Mouse (Mus musculus): ENCODE results near the gene Zfhx3.

Gene Zfhx3

GRCm38 (mm10) chr8:108715416-108715948, 773.0 kb downstream of the Zfhx3 start:
- no peak for DNase-seq (ENCODE audit: low read depth, low spot score)

DNA sequence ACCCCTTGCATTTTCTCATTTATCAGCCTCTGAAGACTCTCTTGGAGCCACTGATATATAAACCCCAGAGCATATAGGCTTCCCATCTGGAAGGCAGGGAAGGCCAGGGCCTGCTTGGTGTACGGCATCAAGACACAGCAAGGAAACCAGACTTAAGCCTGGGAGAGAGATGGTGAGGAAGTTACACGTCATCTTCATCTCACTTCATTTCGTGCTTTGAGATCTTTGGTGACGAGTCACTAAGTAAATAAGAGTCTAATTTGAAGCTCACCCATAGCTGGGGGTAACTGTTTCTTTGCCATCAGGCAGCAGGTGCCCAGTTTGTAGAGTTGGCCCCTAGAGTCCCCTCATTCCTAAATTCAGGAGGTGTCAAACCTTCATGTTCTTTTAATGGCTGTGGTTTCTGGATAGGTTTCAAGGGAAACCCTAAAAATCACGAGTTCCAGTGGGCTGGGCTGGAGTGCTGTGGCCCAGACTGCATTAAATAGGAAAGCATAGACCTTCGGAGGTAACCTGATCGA, 773.9 kb downstream of the Zfhx3 start:
- no peak for DNase-seq (ENCODE audit: low read depth, low spot score)

DNA sequence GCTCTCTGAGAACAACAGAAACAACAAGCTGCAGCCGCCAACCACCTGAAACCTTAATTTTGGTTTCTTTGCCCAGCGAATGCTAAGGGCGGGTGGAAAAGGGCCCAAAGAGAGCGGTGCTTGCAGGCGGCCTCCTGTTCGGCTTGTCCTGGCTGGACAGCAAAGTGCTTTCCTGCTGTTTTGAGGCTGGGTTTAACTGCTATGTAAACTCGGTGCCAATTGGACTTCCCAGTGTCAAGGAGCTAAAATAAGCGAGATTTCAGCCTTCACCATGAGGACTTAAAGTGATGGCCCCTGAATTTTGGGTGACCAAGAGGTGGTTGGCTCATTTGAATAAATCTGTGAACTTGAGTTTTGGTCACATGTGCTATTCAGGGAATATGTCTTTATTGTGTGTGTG, 775.1 kb downstream of the Zfhx3 start:
- DNase-seq (ENCODE audit: low read depth, low spot score), result no peak

- no peak for DNase-seq (ENCODE audit: low read depth, low spot score)
Observed at GRCm38 (mm10) chr8:108718031-108718430, 775.6 kb downstream of the Zfhx3 start.

DNA sequence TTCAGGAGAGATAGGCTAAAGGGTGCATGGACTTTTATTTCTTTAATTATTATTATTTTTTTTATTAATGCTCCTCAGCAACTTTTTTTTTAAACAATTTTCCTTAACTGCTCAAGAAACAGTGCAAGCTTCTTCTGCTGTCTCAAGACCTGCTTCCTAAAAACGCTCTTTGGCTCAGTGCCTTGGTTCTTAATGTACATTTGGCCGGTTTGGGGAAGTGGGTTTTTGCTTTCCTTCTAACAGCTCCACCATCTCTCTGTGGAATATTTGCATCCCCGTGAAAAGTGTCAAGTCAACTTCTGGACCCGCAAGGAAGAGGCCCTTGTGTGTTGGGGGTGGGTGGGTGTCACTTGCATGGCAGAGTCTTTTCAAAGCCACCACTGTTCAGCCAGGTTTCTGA, 778.4 kb downstream of the Zfhx3 start:
- DNase-seq (ENCODE audit: low read depth, low spot score), result no peak

GRCm38 (mm10) chr8:108722671-108723513, 780.4 kb downstream of the Zfhx3 start:
- no peak for DNase-seq (ENCODE audit: low read depth, low spot score)

DNA sequence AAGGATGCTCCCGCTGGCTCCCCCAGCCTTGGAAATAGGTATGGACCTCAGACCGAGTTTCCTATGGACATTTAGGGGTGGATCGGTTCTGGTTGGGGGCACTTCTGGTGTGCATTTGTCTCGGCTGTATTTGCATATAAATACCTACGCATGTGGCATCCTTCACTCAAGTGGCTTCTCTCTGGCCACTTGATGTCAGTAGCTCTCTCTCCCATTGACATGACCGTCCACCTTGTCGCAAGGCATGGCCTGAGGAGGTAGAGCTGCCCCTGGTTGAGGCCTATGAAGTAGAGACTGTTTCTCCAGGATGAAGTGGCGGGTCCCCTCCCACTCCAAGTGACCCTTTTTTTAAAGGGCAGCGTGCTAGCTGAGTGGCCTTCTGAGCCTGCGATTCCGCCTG, 781.2 kb downstream of the Zfhx3 start:
- no peak for DNase-seq (ENCODE audit: low read depth, low spot score)

GRCm38 (mm10) chr8:108724818-108725506, 782.5 kb downstream of the Zfhx3 start:
- DNase-seq (ENCODE audit: low read depth, low spot score), result no peak

GRCm38 (mm10) chr8:108725631-108726030, 783.2 kb downstream of the Zfhx3 start:
- DNase-seq (ENCODE audit: low read depth, low spot score), result no peak

- DNase-seq (ENCODE audit: low read depth, low spot score), result no peak
Observed at GRCm38 (mm10) chr8:108726541-108727241, 784.2 kb downstream of the Zfhx3 start.

GRCm38 (mm10) chr8:108729169-108729568, 786.7 kb downstream of the Zfhx3 start:
- no peak for DNase-seq (ENCODE audit: low read depth, low spot score)

- no peak for DNase-seq (ENCODE audit: low read depth, low spot score)
Observed at GRCm38 (mm10) chr8:108729667-108730329, 787.4 kb downstream of the Zfhx3 start.

DNA sequence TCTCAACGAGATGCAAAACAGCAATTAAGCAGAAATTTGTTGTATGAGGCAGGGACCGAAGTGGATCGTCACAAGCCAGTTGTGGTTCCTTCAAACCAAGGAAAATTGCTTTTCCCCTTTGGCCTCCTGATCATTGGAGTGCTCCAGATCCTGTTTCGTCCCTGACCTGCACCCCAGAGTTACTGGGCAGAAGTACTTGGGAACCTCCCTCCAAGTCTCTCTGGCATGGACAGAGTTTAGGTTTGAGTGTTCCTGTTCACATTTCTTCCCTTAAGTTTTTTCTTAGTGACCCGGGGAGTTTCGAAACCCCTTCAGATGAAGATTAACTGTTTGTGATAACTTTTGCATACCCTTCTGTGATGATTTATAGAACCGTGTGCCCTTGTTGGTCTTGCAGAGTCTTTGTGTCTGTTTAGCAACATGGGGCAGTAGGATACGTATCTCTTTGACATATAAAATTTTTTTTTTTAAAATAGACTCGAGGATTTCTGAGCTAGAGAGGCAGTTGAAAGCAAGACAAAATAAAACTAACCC, 788.5 kb downstream of the Zfhx3 start:
- DNase-seq (ENCODE audit: low read depth, low spot score), result no peak

GRCm38 (mm10) chr8:108732500-108732899, 790.1 kb downstream of the Zfhx3 start:
- no peak for DNase-seq (ENCODE audit: low read depth, low spot score)

GRCm38 (mm10) chr8:108733385-108733784, 790.9 kb downstream of the Zfhx3 start:
- no peak for DNase-seq (ENCODE audit: low read depth, low spot score)

GRCm38 (mm10) chr8:108736442-108736841, 794.0 kb downstream of the Zfhx3 start:
- no peak for DNase-seq (ENCODE audit: low read depth, low spot score)

DNA sequence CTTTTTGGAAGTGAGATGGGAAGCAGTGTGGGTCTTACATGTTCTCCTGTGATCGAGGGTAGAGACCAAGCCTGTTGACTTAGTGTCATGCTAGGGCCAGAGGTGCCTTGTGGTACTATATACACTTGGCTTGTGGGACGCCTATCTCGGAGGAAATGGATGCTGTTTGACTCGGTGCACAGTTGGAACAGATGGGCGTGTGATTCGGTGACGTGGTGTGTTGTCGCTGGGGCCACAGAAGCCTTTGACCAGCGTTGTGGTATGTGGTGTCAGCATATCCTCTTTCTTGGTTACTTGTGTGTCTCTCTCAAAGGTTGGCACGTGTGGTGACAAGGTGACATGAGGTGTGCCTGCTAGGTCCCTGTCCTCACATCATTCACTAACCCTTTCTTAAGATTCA, 795.7 kb downstream of the Zfhx3 start:
- DNase-seq (ENCODE audit: low read depth, low spot score), result no peak

GRCm38 (mm10) chr8:108739517-108739916, 797.1 kb downstream of the Zfhx3 start:
- no peak for DNase-seq (ENCODE audit: low read depth, low spot score)

DNA sequence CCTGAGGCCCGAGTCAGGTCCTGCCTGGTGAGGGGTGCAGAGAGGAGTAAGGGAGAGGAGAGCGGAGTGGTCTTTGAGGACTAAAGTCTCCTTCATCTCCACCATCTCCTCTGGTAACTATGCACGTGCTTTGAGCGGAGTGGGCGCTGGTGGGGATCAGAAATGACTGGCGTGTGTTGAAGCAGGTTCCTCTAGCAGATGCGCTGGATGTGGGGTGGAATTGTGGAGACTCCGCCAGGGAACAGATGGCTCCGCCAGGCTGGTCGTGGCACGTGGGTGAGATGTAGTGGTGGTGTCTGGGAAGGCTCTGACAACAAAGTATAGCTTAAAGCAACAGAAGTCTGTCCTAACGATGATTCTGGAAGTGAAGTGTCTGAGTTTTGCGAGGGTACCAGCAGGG, 798.0 kb downstream of the Zfhx3 start:
- no peak for DNase-seq (ENCODE audit: low read depth, low spot score)

DNA sequence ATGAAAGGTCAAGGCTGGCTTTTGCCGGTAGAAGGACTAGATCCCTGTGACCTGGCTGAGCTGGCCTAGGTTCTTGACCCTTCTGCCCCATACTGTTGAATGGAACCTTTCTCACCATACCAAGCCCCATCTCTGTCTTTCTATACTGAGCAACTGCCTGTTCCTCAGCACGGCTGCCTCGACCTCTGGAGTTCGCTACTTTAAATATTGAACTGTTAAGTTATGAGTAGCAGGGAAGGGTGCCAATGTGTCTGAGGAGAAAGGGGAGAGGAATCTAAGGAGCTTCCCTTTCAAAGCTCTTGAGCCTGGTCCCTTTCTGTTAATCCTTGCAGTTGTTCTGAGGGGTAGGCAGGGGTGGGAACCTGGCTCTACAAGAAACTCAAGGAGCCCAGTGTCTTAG, 799.2 kb downstream of the Zfhx3 start:
- DNase-seq (ENCODE audit: low read depth, low spot score), result no peak

- no peak for DNase-seq (ENCODE audit: low read depth, low spot score)
Observed at GRCm38 (mm10) chr8:108742465-108742864, 800.0 kb downstream of the Zfhx3 start.

Data from retina, adult 2 months (tissue).